Mouse (Mus musculus): ENCODE results near the gene Spock2.
"Not testable (repeated sequence)": the region's sequence is repeated elsewhere in the genome, so short reads cannot be mapped to it uniquely, and the experiment has no call there.

Gene Spock2

DNA sequence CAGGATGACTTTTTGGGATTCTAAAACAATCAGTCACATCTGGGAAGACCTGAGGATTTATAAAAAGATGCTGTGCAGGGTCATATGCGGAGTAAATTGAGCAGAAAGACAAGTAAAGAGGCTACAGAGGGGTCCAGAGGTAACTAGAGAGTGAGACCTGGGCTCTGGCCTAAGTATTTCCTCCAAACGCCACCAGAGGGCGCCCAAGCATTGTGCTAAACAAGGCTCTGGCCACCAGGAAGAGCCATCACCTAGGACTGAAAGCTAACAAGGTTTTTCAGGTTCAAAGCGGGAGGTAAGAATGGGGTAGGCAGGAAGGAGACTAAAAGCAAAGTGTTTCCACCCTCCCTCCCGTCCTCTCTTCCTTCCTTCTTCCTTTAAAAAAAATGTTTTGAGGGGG is 42.1 kb downstream of the Spock2 start:
- peak; percentile 81 for DNase-seq

DNA sequence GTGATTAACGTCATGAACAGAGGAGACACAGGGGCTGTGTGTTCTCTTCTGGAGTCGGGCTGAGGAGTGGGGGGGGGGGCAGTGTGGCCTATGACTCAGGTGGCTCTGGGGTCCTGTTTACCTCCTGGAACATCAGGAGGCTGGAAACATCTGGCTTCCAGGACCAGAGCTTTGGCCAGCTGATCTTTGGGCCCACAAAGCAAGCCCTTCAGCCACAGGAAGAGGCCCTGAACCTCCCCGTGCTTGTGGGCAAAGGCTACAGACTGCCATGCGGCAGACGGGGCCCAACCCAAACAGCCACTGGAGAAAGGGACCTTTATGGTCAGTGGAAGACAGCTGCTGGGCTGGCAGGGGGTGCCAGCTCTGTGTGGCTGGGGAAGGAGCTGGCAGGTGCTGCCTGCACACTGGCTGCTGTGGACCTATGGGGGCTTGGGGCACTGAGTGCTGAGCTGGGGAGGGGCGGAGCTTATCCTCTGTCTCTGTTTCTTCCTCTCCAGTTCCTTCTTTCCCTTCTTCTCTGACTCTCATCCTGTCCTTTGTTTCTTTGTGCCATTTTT is 45.2 kb downstream of the Spock2 start:
- peak; percentile 58 for DNase-seq

GRCm38 (mm10) chr10:60156016-60156415 is 50.0 kb downstream of the Spock2 start:
- no peak for DNase-seq

- no peak for DNase-seq
Observed at GRCm38 (mm10) chr10:60158144-60158543, 52.1 kb downstream of the Spock2 start.

GRCm38 (mm10) chr10:60161397-60161796 is 55.4 kb downstream of the Spock2 start:
- DNase-seq, result not testable (repeated sequence)

GRCm38 (mm10) chr10:60162184-60162972 is 56.4 kb downstream of the Spock2 start:
- not testable (repeated sequence) for DNase-seq

DNA sequence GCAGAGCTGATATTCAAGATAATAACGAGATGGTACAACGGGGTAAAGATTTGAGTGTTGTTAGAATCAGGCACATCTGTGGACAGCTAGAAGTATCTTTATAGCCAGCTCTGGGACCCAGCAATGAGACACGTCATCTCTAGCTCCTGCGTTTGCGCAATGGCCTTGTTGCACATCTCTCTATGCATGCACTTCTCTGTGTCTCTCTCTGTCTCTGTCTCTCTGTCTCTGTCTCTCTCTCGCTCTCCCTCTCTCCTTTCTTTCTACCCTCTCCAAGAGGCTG is 56.9 kb downstream of the Spock2 start:
- no peak for DNase-seq

- no peak for DNase-seq
Observed at GRCm38 (mm10) chr10:60164869-60165268, 58.9 kb downstream of the Spock2 start.

DNA sequence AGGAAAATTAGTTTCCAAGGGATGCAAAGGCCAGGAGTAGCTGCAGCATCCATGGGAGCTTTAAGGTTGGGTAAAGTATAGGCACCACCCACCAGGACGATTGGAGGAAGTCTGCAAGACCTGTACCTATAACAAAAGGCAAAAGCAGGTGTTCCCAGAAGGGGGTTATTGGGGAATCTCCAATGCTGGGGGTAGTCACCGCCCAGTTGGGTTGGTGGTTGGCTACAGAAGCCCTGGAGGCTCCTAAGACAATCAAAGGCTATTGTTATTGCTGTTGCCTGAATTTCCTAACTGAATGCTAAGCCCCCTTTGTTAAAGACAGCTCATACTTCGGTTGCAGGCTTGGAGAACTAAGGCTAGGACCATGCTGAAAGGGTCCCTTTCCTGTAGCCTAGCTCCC is 60.0 kb downstream of the Spock2 start:
- DNase-seq, result no peak

GRCm38 (mm10) chr10:60168306-60168705 is 62.3 kb downstream of the Spock2 start:
- no peak for DNase-seq

DNA sequence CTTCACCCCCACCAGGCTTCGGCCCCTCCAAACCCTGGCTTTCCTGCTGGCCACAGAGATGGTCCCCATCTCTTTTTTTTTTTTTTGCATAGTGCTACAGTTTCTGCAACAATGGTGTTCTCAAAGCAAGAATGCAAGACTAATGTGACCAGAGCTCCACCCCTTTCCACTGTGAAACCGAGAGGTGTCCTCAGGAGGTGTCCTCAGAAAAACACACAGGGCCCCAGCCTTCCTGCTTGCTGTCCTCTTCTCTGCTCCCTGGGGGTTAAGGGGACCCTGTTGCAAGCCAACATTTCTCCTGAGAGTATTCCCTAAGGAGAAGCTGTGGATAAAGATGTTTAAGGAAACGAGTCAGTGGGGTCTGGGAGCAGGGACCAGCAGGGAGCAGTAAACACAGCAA is 62.9 kb downstream of the Spock2 start:
- DNase-seq, result no peak

GRCm38 (mm10) chr10:60170326-60171089 is 64.5 kb downstream of the Spock2 start:
- no peak for DNase-seq

GRCm38 (mm10) chr10:60171368-60171767 is 65.3 kb downstream of the Spock2 start:
- no peak for DNase-seq

GRCm38 (mm10) chr10:60172306-60172705 is 66.3 kb downstream of the Spock2 start:
- DNase-seq, result no peak

- peak; percentile 41 for DNase-seq
Observed at GRCm38 (mm10) chr10:60173035-60173434, 67.0 kb downstream of the Spock2 start.

GRCm38 (mm10) chr10:60174506-60174905 is 68.5 kb downstream of the Spock2 start:
- DNase-seq, result no peak

DNA sequence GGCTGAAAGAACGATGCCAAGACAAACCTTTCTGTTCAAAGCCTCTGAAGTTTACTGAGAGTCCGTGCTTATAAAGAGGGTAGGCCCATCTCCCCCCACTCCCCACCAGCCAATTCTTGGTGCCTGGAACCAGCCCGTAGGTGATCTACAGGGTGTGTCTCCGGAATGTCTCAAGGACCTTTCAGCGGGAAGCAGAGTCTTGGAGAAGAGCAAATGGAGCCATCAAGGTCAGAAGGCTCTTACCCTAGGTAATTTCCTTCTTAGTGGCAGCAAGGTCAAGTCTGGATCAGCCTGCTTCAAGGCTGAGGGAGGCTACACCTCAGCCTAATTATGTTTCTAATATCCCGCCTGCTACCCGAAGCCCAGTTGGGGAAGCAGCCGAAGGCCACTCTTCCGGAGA is 69.3 kb downstream of the Spock2 start:
- DNase-seq, result not testable (repeated sequence)

Measured in retina, postnatal 1 day (tissue).